Mouse (Mus musculus) liver, postnatal 0 days (tissue): Measurements from ENCODE around the gene Lrrc9. TPM values are rescaled to one million over a fixed set of nuclear protein-coding genes. Genes with fewer than 3 reads are reported as not detected.

Experiments
- ATAC-seq: fragments of 200-750 bp; cut with Nextera tagmentation; 2 replicates; pipeline ENCODE4 v1.8.0; 2017; ENCODE audit warnings: mild to moderate bottlenecking, moderate library complexity
- DNase-seq: peaks from one replicate; pipeline ENCODE4 v3.0.0-alpha.2; 2016
- H3K27ac ChIP-seq: fragments of 300-500 bp; sonication (generic); 2 replicates; pipeline ENCODE4 v1.5.1; 2014; ENCODE audit warnings: antibody characterized with exemption, moderate library complexity, mild to moderate bottlenecking, low read depth
- H3K27me3 ChIP-seq: fragments of 300-500 bp; sonication (generic); 2 replicates; pipeline ENCODE4 v1.6.1; 2014; ENCODE audit warnings: low read length, control low read depth, mixed read lengths; ENCODE audit not compliant: insufficient read depth
- H3K36me3 ChIP-seq: fragments of 300-500 bp; sonication (generic); replicated peaks from 2 replicates; pipeline ENCODE4 v1.6.1; 2014; ENCODE audit warnings: mild to moderate bottlenecking, control low read depth, low read length, moderate library complexity, mixed read lengths; ENCODE audit not compliant: insufficient read depth
- H3K4me1 ChIP-seq: fragments of 300-500 bp; sonication (generic); 2 replicates; pipeline ENCODE4 v1.6.1; 2014; ENCODE audit warnings: antibody characterized with exemption, mild to moderate bottlenecking, control low read depth; ENCODE audit not compliant: insufficient read depth
- H3K4me2 ChIP-seq: fragments of 300-500 bp; sonication (generic); 2 replicates; pipeline ENCODE4 v1.6.1; 2014; ENCODE audit warnings: low read depth, mild to moderate bottlenecking, low read length, moderate library complexity, mixed read lengths
- H3K4me3 ChIP-seq: fragments of 300-500 bp; sonication (generic); 2 replicates; pipeline ENCODE4 v1.5.1; 2014; ENCODE audit warnings: low read depth, low read length
- H3K9ac ChIP-seq: fragments of 300-500 bp; sonication (generic); replicated peaks from 2 replicates; pipeline ENCODE4 v1.6.1; 2014; ENCODE audit warnings: mild to moderate bottlenecking, moderate library complexity
- H3K9me3 ChIP-seq: fragments of 300-500 bp; sonication (generic); 2 replicates; pipeline ENCODE4 v1.6.1; 2016; ENCODE audit warnings: mild to moderate bottlenecking, control low read depth, low read length, mixed read lengths
- CTCF ChIP-seq: sonication (generic); IDR thresholded peaks from 2 replicates; pipeline ENCODE4 v1.5.1; 2016; ENCODE audit warnings: antibody characterized with exemption, low read depth
- EP300 ChIP-seq: IDR thresholded peaks from 2 replicates; pipeline ENCODE4 v1.6.1; 2016; ENCODE audit warnings: antibody characterized with exemption, low read depth, mild to moderate bottlenecking
- WGBS: fragments of 180-500 bp; shearing (Covaris S2); extraction: QIAGEN DNeasy Blood & Tissue Kit; methylation state at CpG from one replicate; pipeline ENCODE4 v1.1.7; 2014; ENCODE audit not compliant: insufficient replicate concordance; 5-methylcytosine and 5-hydroxymethylcytosine counted together
- polyA plus RNA-seq: library from polyadenylated mRNA; unstranded; fragments of >200 nt; fragmentation: Nextera tagmentation; extraction: Ambion mirVana; gene quantifications from 2 replicates; pipeline ENCODE4 v1.2.1, GENCODE M21; 2015

Gene Lrrc9
- polyA plus RNA-seq, 1 experiment from 2014 or later = 0.11 TPM

- no peaks in the 10 kb centered on the region for H3K27me3 ChIP-seq
- no peaks in the 10 kb centered on the region for H3K36me3 ChIP-seq
- peaks cover 3% of the 10 kb centered on the region; the same call in 1 of the 2 replicates for H3K4me1 ChIP-seq
- DNase-seq (no peak), ATAC-seq (peak; percentile 48; the same call in 1 of the 2 replicates)
- H3K9me3 ChIP-seq = no peaks in the 10 kb centered on the region
- H3K9ac ChIP-seq = no peak overlapping the region
- TF ChIP-seq CTCF (no peak), EP300 (no peak)
- 0 out of 2 replicates have a peak overlapping the region, but pooled peaks have one; percentile 37 for H3K27ac ChIP-seq
- H3K4me2 ChIP-seq = no peak overlapping the region
- H3K4me3 ChIP-seq = no peak overlapping the region
Observed at GRCm38 (mm10) chr12:72484872-72485271, 43.2 kb downstream of the Lrrc9 start.

GRCm38 (mm10) chr12:72487498-72487897 is 45.8 kb downstream of the Lrrc9 start:
- H3K27ac ChIP-seq = peak overlapping the region; percentile 44; the same call in 1 of the 2 replicates
- H3K27me3 ChIP-seq = no peaks in the 10 kb centered on the region
- peaks cover 5% of the 10 kb centered on the region for H3K4me1 ChIP-seq
- no peak overlapping the region for H3K9ac ChIP-seq
- DNase-seq (no peak), ATAC-seq (no peak)
- H3K9me3 ChIP-seq = no peaks in the 10 kb centered on the region
- no peaks in the 10 kb centered on the region for H3K36me3 ChIP-seq
- TF ChIP-seq EP300 = no peak
- TF ChIP-seq CTCF = no peak
- no peak overlapping the region for H3K4me2 ChIP-seq
- H3K4me3 ChIP-seq = no peak overlapping the region
- WGBS = 40% methylated on average over 3 of the region's 3 CpGs

DNA sequence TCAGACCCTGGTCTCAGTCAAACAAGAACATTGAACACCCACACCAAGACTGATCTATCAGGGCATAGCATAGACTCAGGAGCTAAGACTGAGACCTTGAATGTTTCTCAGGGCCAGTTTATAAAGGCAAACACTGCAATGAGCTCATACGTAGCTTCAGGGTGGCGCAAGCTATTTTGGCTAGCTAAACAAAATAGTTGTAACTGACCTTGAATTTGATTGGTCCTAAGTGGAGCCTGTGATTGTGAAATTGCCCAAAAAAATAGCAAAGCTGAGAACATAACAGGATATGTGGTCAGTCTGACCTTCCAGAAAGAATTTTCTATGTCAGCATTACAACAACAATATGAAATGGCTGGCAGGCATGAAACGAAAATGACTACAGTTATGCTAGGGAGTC is 48.3 kb downstream of the Lrrc9 start:
- no peaks in the 10 kb centered on the region for H3K27me3 ChIP-seq
- no peak overlapping the region for H3K4me2 ChIP-seq
- no peaks in the 10 kb centered on the region for H3K9me3 ChIP-seq
- peak overlapping the region; percentile 98 for H3K27ac ChIP-seq
- H3K4me3 ChIP-seq = no peak overlapping the region
- ATAC-seq (peak; percentile 96), DNase-seq (peak; percentile 44)
- H3K4me1 ChIP-seq = peaks cover 5% of the 10 kb centered on the region
- H3K9ac ChIP-seq = no peak overlapping the region
- no peaks in the 10 kb centered on the region for H3K36me3 ChIP-seq
- TF ChIP-seq EP300 = peak; percentile 75
- no peak for TF ChIP-seq CTCF
- 45% methylated on average over 3 of the region's 3 CpGs for WGBS

DNA sequence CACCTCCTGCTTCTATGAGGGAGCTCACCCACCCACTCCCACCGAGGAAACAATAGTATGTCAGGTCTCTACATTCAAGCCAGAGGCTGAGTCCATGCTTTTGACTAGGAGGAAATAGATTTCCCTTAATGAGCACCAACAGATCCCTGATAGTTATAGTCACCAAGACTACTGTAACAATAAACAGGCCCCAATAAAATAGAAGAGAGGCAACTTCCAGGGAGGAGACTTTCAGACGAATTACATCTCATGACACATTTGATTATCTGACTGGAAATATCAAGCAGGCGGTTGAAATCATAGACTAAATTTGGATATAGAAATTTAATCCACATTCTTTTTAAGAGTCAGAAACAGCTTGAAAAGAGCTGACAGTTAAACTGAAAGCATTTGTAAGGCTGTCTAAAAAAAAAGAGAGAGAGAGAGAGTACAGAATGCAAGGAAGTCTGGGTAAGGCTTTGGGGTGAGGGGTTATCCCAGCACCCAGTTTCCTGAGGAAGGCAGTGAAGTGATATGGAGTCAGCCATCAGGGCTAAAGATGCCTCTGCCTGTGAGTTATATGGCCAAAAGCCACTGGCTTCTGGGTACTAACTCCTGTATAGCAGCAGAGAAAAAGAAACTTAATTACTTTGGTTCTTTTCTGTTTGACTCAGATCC is 49.5 kb downstream of the Lrrc9 start:
- no peak for ATAC-seq
- 55% methylated on average over 3 of the region's 3 CpGs for WGBS
- H3K27ac ChIP-seq = peak overlapping the region; percentile 98

DNA sequence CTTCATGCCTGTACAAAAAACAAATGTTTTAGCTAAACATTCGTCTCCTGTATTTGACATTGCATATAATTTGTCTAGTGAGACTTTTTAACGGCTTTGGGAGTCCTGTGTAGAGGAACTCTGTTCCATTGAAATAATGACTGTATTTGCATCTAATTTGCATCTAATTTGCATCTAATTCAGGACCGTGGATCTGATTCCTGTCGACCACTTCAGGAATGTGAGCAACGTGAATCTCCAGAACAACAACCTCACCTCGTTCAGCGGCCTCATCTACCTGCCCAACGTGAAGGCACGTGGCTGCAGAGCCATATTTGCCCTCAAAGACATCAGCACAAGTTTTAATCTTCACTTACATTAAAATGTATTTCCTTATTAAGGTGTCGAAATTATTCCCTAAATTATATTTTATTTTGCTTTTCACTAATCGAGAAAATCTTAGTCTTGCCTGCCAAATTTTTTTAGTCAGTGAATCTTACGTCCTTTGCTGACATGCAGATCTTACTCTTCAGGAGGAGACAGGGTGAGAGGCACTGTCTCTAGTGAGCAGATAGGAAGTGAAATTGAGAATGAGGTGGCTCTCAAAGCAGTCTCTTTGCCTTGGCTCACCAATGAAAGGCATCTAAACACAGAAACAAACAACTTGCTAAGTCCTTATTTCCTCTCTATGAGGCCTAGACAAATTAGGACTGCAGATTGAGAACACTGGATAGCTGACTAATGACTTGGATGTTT is 55.4 kb downstream of the Lrrc9 start:
- WGBS = 74% methylated on average over 12 of the region's 12 CpGs
- no peak for ATAC-seq
- TF ChIP-seq CTCF = no peak
- no peak for TF ChIP-seq EP300

More for the DNA sequence above, 49.5 kb downstream of the Lrrc9 start:
- Histone ChIP-seq H3K9me3 (no peaks in the 10 kb centered on the region), H3K4me1 (peaks cover 5% of the 10 kb centered on the region), H3K4me2 (no peak overlapping the region), H3K9ac (no peak overlapping the region), H3K36me3 (no peaks in the 10 kb centered on the region), H3K4me3 (no peak overlapping the region), H3K27me3 (no peaks in the 10 kb centered on the region)
- no peak for TF ChIP-seq EP300
- no peak for TF ChIP-seq CTCF
- no peak for DNase-seq

GRCm38 (mm10) chr12:72509606-72510005 is 67.9 kb downstream of the Lrrc9 start:
- 83% methylated on average over 7 of the region's 7 CpGs for WGBS
- no peak for ATAC-seq

More for the DNA sequence above, 55.4 kb downstream of the Lrrc9 start:
- no peak for DNase-seq
- no peak overlapping the region for H3K9ac ChIP-seq
- no peak overlapping the region for H3K4me2 ChIP-seq
- no peak overlapping the region for H3K27ac ChIP-seq
- H3K27me3 ChIP-seq = no peaks in the 10 kb centered on the region
- no peaks in the 10 kb centered on the region for H3K9me3 ChIP-seq
- no peaks in the 10 kb centered on the region for H3K4me1 ChIP-seq
- H3K36me3 ChIP-seq = no peaks in the 10 kb centered on the region
- no peak overlapping the region for H3K4me3 ChIP-seq

More at GRCm38 (mm10) chr12:72509606-72510005, 67.9 kb downstream of the Lrrc9 start:
- Histone ChIP-seq H3K4me3 (no peak overlapping the region), H3K27ac (no peak overlapping the region), H3K9ac (no peak overlapping the region), H3K9me3 (no peaks in the 10 kb centered on the region), H3K4me1 (no peaks in the 10 kb centered on the region), H3K4me2 (no peak overlapping the region), H3K27me3 (no peaks in the 10 kb centered on the region), H3K36me3 (no peaks in the 10 kb centered on the region)
- no peak for TF ChIP-seq EP300
- no peak for TF ChIP-seq CTCF
- no peak for DNase-seq
